Mouse (Mus musculus) forebrain, embryonic 13.5 days (tissue): Measurements from ENCODE around the gene Prune2. TPM values are rescaled to one million over a fixed set of nuclear protein-coding genes. Genes with fewer than 3 reads are reported as not detected.
A peak's percentile ranks its signal among the peaks of the same experiment; 100 is the strongest.
"Not testable (repeated sequence)": the region's sequence is repeated elsewhere in the genome, so short reads cannot be mapped to it uniquely, and the experiment has no call there.

Experiments used
- ATAC-seq: fragments of 200-750 bp; cut with Nextera tagmentation; 2 replicates; pipeline ENCODE4 v1.8.0; 2017
- H3K27ac ChIP-seq: fragments of 300-500 bp; sonication (generic); 2 replicates; pipeline ENCODE4 v1.5.1; 2015; ENCODE audit warnings: inconsistent platforms, mild to moderate bottlenecking, moderate library complexity
- H3K27me3 ChIP-seq: fragments of 300-500 bp; sonication (generic); 2 replicates; pipeline ENCODE4 v1.6.1; 2015; ENCODE audit warnings: mild to moderate bottlenecking, inconsistent platforms
- H3K36me3 ChIP-seq: fragments of 300-500 bp; sonication (generic); 2 replicates; pipeline ENCODE4 v1.6.1; 2015; ENCODE audit warnings: mild to moderate bottlenecking, inconsistent platforms; ENCODE audit not compliant: poor library complexity, severe bottlenecking
- H3K4me1 ChIP-seq: fragments of 300-500 bp; sonication (generic); 2 replicates; pipeline ENCODE4 v1.6.1; 2015; ENCODE audit warnings: inconsistent platforms
- H3K4me2 ChIP-seq: fragments of 300-500 bp; sonication (generic); 2 replicates; pipeline ENCODE4 v1.6.1; 2015; ENCODE audit warnings: inconsistent platforms, mild to moderate bottlenecking, moderate library complexity
- H3K4me3 ChIP-seq: fragments of 300-500 bp; sonication (generic); 2 replicates; pipeline ENCODE4 v1.5.1; 2015; ENCODE audit warnings: mild to moderate bottlenecking, inconsistent platforms
- H3K9ac ChIP-seq: fragments of 300-500 bp; sonication (generic); 2 replicates; pipeline ENCODE4 v1.6.1; 2015; ENCODE audit warnings: mild to moderate bottlenecking, inconsistent platforms
- H3K9me3 ChIP-seq: fragments of 300-500 bp; sonication (generic); replicated peaks from 2 replicates; pipeline ENCODE4 v1.6.1; 2016; ENCODE audit warnings: inconsistent platforms
- WGBS: fragments of 180-500 bp; shearing (Covaris S2); methylation state at CpG from one replicate; pipeline ENCODE4 v1.1.7; 2015; 5-methylcytosine and 5-hydroxymethylcytosine counted together
- polyA plus RNA-seq: library from polyadenylated mRNA; unstranded; fragments of >200 nt; fragmentation: Nextera tagmentation; extraction: Ambion mirVana; gene quantifications from 2 replicates; pipeline ENCODE4 v1.2.1, GENCODE M21; 2015

The Prune2 gene
- polyA plus RNA-seq, 1 experiment from 2014 or later, result 2.0 TPM

GRCm38 (mm10) chr19:17166288-17166687, 210.4 kb downstream of the Prune2 start:
- Histone ChIP-seq H3K4me1 (no peaks in the 10 kb centered on the region), H3K4me3 (no peak overlapping the region), H3K27ac (no peak overlapping the region), H3K4me2 (no peak overlapping the region), H3K9ac (no peak overlapping the region), H3K36me3 (no peaks in the 10 kb centered on the region), H3K27me3 (no peaks in the 10 kb centered on the region), H3K9me3 (no peaks in the 10 kb centered on the region)
- 91% methylated on average over 7 of the region's 7 CpGs for WGBS
- no peak for ATAC-seq

- no peak for ATAC-seq
- Histone ChIP-seq H3K4me2 (no peak overlapping the region), H3K9ac (no peak overlapping the region), H3K4me1 (no peaks in the 10 kb centered on the region), H3K27ac (no peak overlapping the region), H3K9me3 (no peaks in the 10 kb centered on the region), H3K36me3 (no peaks in the 10 kb centered on the region), H3K27me3 (no peaks in the 10 kb centered on the region), H3K4me3 (no peak overlapping the region)
- 84% methylated on average over 9 of the region's 9 CpGs for WGBS
Measured at GRCm38 (mm10) chr19:17168186-17168585, 212.3 kb downstream of the Prune2 start.

DNA sequence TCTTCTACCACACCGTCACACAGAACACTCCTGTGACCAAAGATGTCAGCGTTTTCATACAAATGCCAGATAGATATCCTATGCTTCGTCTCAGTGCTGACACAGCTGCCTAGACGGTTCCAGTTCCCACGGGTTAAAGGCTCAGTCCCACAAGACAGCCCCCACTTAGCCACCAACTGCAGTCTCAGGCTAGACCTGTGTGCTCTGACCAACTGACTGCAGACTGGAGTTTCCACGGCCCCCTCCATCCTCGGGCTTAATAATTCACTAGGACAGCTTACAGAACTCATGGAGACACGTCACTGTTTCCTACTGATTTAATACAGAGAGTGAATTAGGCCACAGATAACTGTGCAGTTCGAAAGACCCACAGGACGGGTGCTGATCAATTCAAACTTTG, 213.8 kb downstream of the Prune2 start:
- H3K9ac ChIP-seq, result no peak overlapping the region
- H3K36me3 ChIP-seq, result no peaks in the 10 kb centered on the region
- H3K9me3 ChIP-seq, result no peaks in the 10 kb centered on the region
- ATAC-seq, result no peak
- WGBS, result 88% methylated on average over 10 of the region's 10 CpGs
- H3K27me3 ChIP-seq, result no peaks in the 10 kb centered on the region
- H3K4me2 ChIP-seq, result no peak overlapping the region
- H3K27ac ChIP-seq, result no peak overlapping the region
- H3K4me1 ChIP-seq, result no peaks in the 10 kb centered on the region
- no peak overlapping the region for H3K4me3 ChIP-seq

DNA sequence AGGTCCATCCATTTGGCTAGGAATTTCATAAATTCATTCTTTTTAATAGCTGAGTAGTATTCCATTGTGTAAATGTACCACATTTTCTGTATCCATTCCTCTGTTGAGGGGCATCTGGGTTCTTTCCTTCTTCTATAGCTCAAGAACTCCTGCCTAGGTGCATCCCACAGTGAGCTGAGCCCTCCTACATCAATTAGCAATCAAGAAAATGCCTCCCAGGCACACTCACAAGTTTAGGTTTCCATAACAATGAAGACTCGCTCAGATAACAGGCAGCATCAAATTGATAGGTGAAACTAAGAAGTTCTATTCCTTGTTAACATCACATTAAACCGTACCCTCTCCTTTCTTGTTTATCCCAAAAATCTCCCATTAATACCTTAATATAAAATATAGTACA, 218.6 kb downstream of the Prune2 start:
- WGBS, result 87% methylated on average over 2 of the region's 2 CpGs
- not testable (repeated sequence) for H3K4me1 ChIP-seq, H3K27me3 ChIP-seq, H3K36me3 ChIP-seq, H3K9ac ChIP-seq, H3K27ac ChIP-seq, H3K4me3 ChIP-seq, H3K4me2 ChIP-seq, H3K9me3 ChIP-seq, ATAC-seq

GRCm38 (mm10) chr19:17180506-17180905, 224.6 kb downstream of the Prune2 start:
- Histone ChIP-seq H3K9ac (no peak overlapping the region), H3K27me3 (no peaks in the 10 kb centered on the region), H3K27ac (no peak overlapping the region), H3K4me2 (no peak overlapping the region), H3K4me3 (no peak overlapping the region), H3K4me1 (no peaks in the 10 kb centered on the region), H3K9me3 (no peaks in the 10 kb centered on the region), H3K36me3 (no peaks in the 10 kb centered on the region)
- 20% methylated on average over 4 of the region's 4 CpGs for WGBS
- peak; percentile 79 for ATAC-seq

- ATAC-seq, result no peak
- Histone ChIP-seq H3K9ac (no peak overlapping the region), H3K4me1 (no peaks in the 10 kb centered on the region), H3K9me3 (no peaks in the 10 kb centered on the region), H3K36me3 (no peaks in the 10 kb centered on the region), H3K27ac (no peak overlapping the region), H3K4me2 (no peak overlapping the region), H3K4me3 (no peak overlapping the region), H3K27me3 (no peaks in the 10 kb centered on the region)
- 83% methylated on average over 5 of the region's 5 CpGs for WGBS
Measured at GRCm38 (mm10) chr19:17194730-17195129, 238.8 kb downstream of the Prune2 start.

DNA sequence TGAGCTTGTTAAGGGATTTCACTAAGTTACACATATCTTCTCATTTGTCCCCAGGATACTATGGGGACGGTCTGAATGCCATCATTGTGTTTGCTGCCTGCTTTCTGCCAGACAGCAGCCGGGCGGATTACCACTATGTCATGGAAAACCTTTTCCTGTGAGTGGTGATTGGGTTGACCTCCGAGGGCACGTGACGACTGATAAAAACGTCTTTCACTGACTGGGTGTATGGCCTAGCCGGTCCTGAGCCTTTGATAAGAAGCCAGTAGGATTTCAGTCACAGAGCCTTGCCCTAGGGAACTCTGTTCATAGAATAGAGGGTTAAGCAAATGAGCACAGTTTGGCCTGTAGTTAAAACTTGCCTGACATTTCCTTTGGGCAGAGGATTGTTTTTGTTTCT, 243.1 kb downstream of the Prune2 start:
- H3K9me3 ChIP-seq, result no peaks in the 10 kb centered on the region
- H3K27ac ChIP-seq, result no peak overlapping the region
- no peaks in the 10 kb centered on the region for H3K4me1 ChIP-seq
- H3K4me2 ChIP-seq, result no peak overlapping the region
- ATAC-seq, result no peak
- WGBS, result 62% methylated on average over 8 of the region's 8 CpGs
- H3K36me3 ChIP-seq, result no peaks in the 10 kb centered on the region
- no peak overlapping the region for H3K9ac ChIP-seq
- H3K4me3 ChIP-seq, result no peak overlapping the region
- H3K27me3 ChIP-seq, result no peaks in the 10 kb centered on the region

GRCm38 (mm10) chr19:17207141-17207540, 251.2 kb downstream of the Prune2 start:
- H3K9ac ChIP-seq, result no peak overlapping the region
- WGBS, result 87% methylated on average over 7 of the region's 7 CpGs
- H3K4me3 ChIP-seq, result no peak overlapping the region
- no peak for ATAC-seq
- no peak overlapping the region for H3K27ac ChIP-seq
- H3K9me3 ChIP-seq, result no peaks in the 10 kb centered on the region
- no peaks in the 10 kb centered on the region for H3K36me3 ChIP-seq
- H3K4me1 ChIP-seq, result no peaks in the 10 kb centered on the region
- no peaks in the 10 kb centered on the region for H3K27me3 ChIP-seq
- no peak overlapping the region for H3K4me2 ChIP-seq

- Histone ChIP-seq H3K9ac (no peak overlapping the region), H3K4me3 (no peak overlapping the region), H3K4me1 (no peaks in the 10 kb centered on the region), H3K36me3 (no peaks in the 10 kb centered on the region), H3K9me3 (no peaks in the 10 kb centered on the region), H3K27ac (no peak overlapping the region), H3K27me3 (no peaks in the 10 kb centered on the region), H3K4me2 (no peak overlapping the region)
- WGBS, result 86% methylated on average over 3 of the region's 3 CpGs
- no peak for ATAC-seq
Measured at GRCm38 (mm10) chr19:17210541-17210940, 254.6 kb downstream of the Prune2 start.

DNA sequence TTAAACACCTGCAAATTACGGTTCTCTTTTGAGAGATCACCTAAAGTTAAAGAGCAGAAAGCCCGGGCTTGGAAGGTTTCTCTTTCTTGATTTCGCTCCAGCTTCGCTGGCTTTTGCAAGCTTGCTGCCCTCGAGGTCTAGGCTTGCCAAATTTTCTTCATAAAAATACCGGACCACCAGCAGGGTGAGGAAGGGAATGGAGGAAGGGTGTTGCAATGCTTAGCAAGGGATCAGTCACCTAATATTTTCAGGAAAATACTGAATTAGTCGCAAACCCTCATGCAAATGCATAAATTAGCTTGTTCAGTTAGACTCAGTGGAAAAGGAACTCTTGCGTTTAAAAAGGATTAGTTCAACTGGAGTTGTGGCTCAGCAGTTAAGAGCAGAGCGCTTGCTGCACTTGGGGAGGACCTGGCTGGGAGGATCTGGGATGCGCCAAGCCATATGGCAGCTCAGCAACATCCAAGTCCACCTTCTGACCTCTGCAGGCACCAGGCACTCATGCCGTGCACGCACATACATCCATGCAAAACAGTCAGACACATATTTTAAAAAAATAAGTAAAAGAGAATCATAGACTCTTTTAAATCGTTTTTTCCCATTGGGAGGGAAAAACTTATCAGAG, 259.1 kb downstream of the Prune2 start:
- no peak for ATAC-seq
- WGBS, result 84% methylated on average over 13 of the region's 13 CpGs
- no peaks in the 10 kb centered on the region for H3K36me3 ChIP-seq

GRCm38 (mm10) chr19:17218195-17218594, 262.3 kb downstream of the Prune2 start:
- H3K36me3 ChIP-seq, result no peaks in the 10 kb centered on the region
- no peaks in the 10 kb centered on the region for H3K4me1 ChIP-seq
- no peak overlapping the region for H3K9ac ChIP-seq
- no peaks in the 10 kb centered on the region for H3K27me3 ChIP-seq
- no peaks in the 10 kb centered on the region for H3K9me3 ChIP-seq
- no peak for ATAC-seq
- WGBS, result 94% methylated on average over 3 of the region's 3 CpGs
- H3K4me2 ChIP-seq, result no peak overlapping the region
- H3K4me3 ChIP-seq, result no peak overlapping the region
- H3K27ac ChIP-seq, result no peak overlapping the region

More for the DNA sequence above, 259.1 kb downstream of the Prune2 start:
- H3K4me2 ChIP-seq, result no peak overlapping the region
- H3K27ac ChIP-seq, result no peak overlapping the region
- no peaks in the 10 kb centered on the region for H3K9me3 ChIP-seq
- H3K4me3 ChIP-seq, result no peak overlapping the region
- H3K27me3 ChIP-seq, result no peaks in the 10 kb centered on the region
- no peaks in the 10 kb centered on the region for H3K4me1 ChIP-seq
- no peak overlapping the region for H3K9ac ChIP-seq

DNA sequence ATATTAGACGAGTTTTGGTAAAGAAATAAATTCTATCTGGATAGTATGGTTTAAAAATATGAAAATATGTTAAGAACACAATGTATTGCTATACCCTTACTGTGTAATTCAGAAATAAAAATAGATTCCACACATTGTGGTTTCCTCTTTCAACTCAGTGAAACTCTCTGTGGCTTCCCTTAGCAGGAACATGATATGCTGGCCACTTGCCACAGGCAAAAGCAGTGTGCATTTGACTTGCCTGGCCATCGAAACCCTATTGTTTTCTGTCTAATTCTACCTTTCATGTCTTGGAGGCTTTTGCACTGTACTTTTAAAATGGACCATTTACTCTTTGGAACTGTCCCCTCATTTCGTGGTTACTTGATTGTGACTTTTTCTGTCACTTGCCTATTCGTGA, 267.9 kb downstream of the Prune2 start:
- H3K27ac ChIP-seq, result no peak overlapping the region
- no peak for ATAC-seq
- no peaks in the 10 kb centered on the region for H3K9me3 ChIP-seq
- 88% methylated on average over 4 of the region's 4 CpGs for WGBS
- no peaks in the 10 kb centered on the region for H3K4me1 ChIP-seq
- no peak overlapping the region for H3K9ac ChIP-seq
- H3K36me3 ChIP-seq, result no peaks in the 10 kb centered on the region
- H3K27me3 ChIP-seq, result no peaks in the 10 kb centered on the region
- no peak overlapping the region for H3K4me3 ChIP-seq
- H3K4me2 ChIP-seq, result no peak overlapping the region

DNA sequence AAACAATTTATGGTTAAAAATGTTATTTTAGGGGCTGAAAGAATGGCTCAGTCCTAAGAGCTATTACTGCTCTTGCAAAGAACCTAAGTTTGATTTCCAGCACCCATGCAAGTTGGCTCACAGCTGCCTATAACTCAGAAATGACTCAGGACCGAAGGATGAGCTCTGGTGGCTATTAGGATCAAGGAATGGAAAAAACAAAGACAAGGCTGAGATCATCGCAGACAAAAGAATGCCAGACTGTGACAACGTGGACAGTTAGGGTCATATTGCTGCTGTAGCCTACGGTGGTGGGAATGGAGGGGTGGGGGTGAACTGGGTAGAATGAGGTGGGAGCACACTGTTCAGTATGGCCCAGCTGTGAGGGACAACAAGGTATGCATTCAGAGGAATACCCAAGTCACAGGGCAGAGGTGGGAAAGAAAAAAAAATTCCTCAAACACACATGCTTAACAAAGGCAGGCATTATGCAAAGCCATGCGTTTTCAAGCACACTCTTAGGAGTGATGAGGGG, 269.7 kb downstream of the Prune2 start:
- Histone ChIP-seq H3K4me3 (no peak overlapping the region), H3K27me3 (no peaks in the 10 kb centered on the region), H3K9ac (no peak overlapping the region), H3K36me3 (no peaks in the 10 kb centered on the region), H3K4me2 (no peak overlapping the region), H3K27ac (no peak overlapping the region), H3K4me1 (no peaks in the 10 kb centered on the region), H3K9me3 (no peaks in the 10 kb centered on the region)
- ATAC-seq, result no peak
- 61% methylated on average over 5 of the region's 5 CpGs for WGBS
